Mouse (Mus musculus): ENCODE results near the gene Slc35b4. TPM values are rescaled to one million over a fixed set of nuclear protein-coding genes. Genes with fewer than 3 reads are reported as not detected.

The Slc35b4 gene
- polyA plus RNA-seq, 1 experiment, result 18.3 TPM

GRCm38 (mm10) chr6:34148021-34148420 is 28.9 kb downstream of the Slc35b4 start:
- Histone ChIP-seq H3K27me3 (ENCODE audit: control insufficient read depth, insufficient read depth, insufficient read length) (no peaks in the 10 kb centered on the region), H3K79me2 (ENCODE audit: control insufficient read depth, insufficient read depth) (no peaks in the 10 kb centered on the region), H3K36me3 (ENCODE audit: control insufficient read depth, insufficient read depth) (no peaks in the 10 kb centered on the region), H3K4me3 (no peak overlapping the region), H3ac (ENCODE audit: control insufficient read depth, insufficient read length) (no peak overlapping the region), H3K4me2 (ENCODE audit: low read depth) (no peak overlapping the region)
- TF ChIP-seq TCF3 (IDR thresholded peaks at IDR 0.05; ENCODE audit: insufficient read length, low read depth) (no peak), POLR2A (IDR thresholded peaks at IDR 0.05; ENCODE audit: insufficient read length, low read depth) (no peak), REST (IDR thresholded peaks at IDR 0.05; ENCODE audit: insufficient read depth, insufficient read length) (no peak), USF1 (IDR thresholded peaks at IDR 0.05; ENCODE audit: low read depth) (no peak), E2F4 (IDR thresholded peaks at IDR 0.05; ENCODE audit: insufficient read depth) (no peak), POLR2AphosphoS2 (IDR thresholded peaks at IDR 0.05; ENCODE audit: insufficient read length, low read depth) (no peak), CEBPB (IDR thresholded peaks at IDR 0.05; ENCODE audit: insufficient read depth, poor library complexity, severe bottlenecking) (no peak), SRF (IDR thresholded peaks at IDR 0.05; ENCODE audit: control insufficient read depth, insufficient read length, low read depth) (no peak), MAX (IDR thresholded peaks at IDR 0.05; ENCODE audit: low read depth) (no peak), TCF12 (IDR thresholded peaks at IDR 0.05; ENCODE audit: insufficient read depth, poor library complexity, severe bottlenecking) (no peak), MYOG (IDR thresholded peaks at IDR 0.05; ENCODE audit: control insufficient read depth in 1 of 3, insufficient read depth in 1 of 3, insufficient read length in 2 of 3, low read depth in 2 of 3) (no peak), MYOD1 (IDR thresholded peaks at IDR 0.05; ENCODE audit: control insufficient read depth in 1 of 3, insufficient read length in 2 of 3, low read depth in 2 of 3) (no peak)

- Histone ChIP-seq H3K79me2 (ENCODE audit: control insufficient read depth, insufficient read depth) (no peaks in the 10 kb centered on the region), H3K4me3 (no peak overlapping the region), H3K4me2 (ENCODE audit: low read depth) (no peak overlapping the region), H3K36me3 (ENCODE audit: control insufficient read depth, insufficient read depth) (no peaks in the 10 kb centered on the region), H3K27me3 (ENCODE audit: control insufficient read depth, insufficient read depth, insufficient read length) (no peaks in the 10 kb centered on the region), H3ac (ENCODE audit: control insufficient read depth, insufficient read length) (no peak overlapping the region)
- TF ChIP-seq POLR2A (IDR thresholded peaks at IDR 0.05; ENCODE audit: insufficient read length, low read depth) (no peak), CEBPB (IDR thresholded peaks at IDR 0.05; ENCODE audit: insufficient read depth, poor library complexity, severe bottlenecking) (no peak), USF1 (IDR thresholded peaks at IDR 0.05; ENCODE audit: low read depth) (no peak), POLR2AphosphoS2 (IDR thresholded peaks at IDR 0.05; ENCODE audit: insufficient read length, low read depth) (no peak), REST (IDR thresholded peaks at IDR 0.05; ENCODE audit: insufficient read depth, insufficient read length) (no peak), TCF3 (IDR thresholded peaks at IDR 0.05; ENCODE audit: insufficient read length, low read depth) (no peak), MAX (IDR thresholded peaks at IDR 0.05; ENCODE audit: low read depth) (no peak), SRF (IDR thresholded peaks at IDR 0.05; ENCODE audit: control insufficient read depth, insufficient read length, low read depth) (no peak)
These were observed 30.9 kb downstream of the Slc35b4 start for GRCm38 (mm10) chr6:34146042-34146441.

DNA sequence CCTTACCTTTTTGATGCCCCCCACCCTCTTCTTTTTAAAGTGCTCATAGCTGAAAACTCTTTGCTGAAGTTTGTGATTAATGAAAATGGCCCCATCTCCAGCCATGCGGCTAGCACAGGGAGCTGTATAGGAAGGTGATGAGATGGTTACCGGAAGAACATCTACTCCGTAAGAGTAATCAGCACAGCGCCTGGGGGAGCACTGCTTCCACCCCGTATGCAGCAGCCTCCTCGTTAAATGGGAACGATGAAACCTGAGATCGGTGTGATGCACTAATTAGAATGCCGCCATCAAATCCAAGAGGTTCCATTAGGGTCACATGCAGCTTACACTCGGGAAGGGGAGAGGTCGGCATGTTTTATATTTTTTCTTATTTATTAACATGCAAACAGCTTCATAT is 34.0 kb downstream of the Slc35b4 start:
- H3K79me2 ChIP-seq (ENCODE audit: control insufficient read depth, insufficient read depth), result no peaks in the 10 kb centered on the region
- H3K36me3 ChIP-seq (ENCODE audit: control insufficient read depth, insufficient read depth), result no peaks in the 10 kb centered on the region
- H3K27me3 ChIP-seq (ENCODE audit: control insufficient read depth, insufficient read depth, insufficient read length), result peaks cover 8% of the 10 kb centered on the region
- H3ac ChIP-seq (ENCODE audit: control insufficient read depth, insufficient read length), result no peak overlapping the region
- no peak overlapping the region for H3K4me2 ChIP-seq (ENCODE audit: low read depth)
- TF ChIP-seq POLR2AphosphoS2 (IDR thresholded peaks at IDR 0.05; ENCODE audit: insufficient read length, low read depth) (no peak), USF1 (IDR thresholded peaks at IDR 0.05; ENCODE audit: low read depth) (no peak), TCF3 (IDR thresholded peaks at IDR 0.05; ENCODE audit: insufficient read length, low read depth) (no peak), MYOD1 (IDR thresholded peaks at IDR 0.05; ENCODE audit: control insufficient read depth in 1 of 3, insufficient read length in 2 of 3, low read depth in 2 of 3) (no peak), CEBPB (IDR thresholded peaks at IDR 0.05; ENCODE audit: insufficient read depth, poor library complexity, severe bottlenecking) (no peak), SRF (IDR thresholded peaks at IDR 0.05; ENCODE audit: control insufficient read depth, insufficient read length, low read depth) (no peak), POLR2A (IDR thresholded peaks at IDR 0.05; ENCODE audit: insufficient read length, low read depth) (no peak), TCF12 (IDR thresholded peaks at IDR 0.05; ENCODE audit: insufficient read depth, poor library complexity, severe bottlenecking) (no peak), REST (IDR thresholded peaks at IDR 0.05; ENCODE audit: insufficient read depth, insufficient read length) (no peak)
- no peak overlapping the region for H3K4me3 ChIP-seq

GRCm38 (mm10) chr6:34138366-34138765 is 38.5 kb downstream of the Slc35b4 start:
- H3K79me2 ChIP-seq (ENCODE audit: control insufficient read depth, insufficient read depth), result no peaks in the 10 kb centered on the region
- no peak overlapping the region for H3K4me2 ChIP-seq (ENCODE audit: low read depth)
- no peak overlapping the region for H3K4me3 ChIP-seq
- TF ChIP-seq TCF12 (IDR thresholded peaks at IDR 0.05; ENCODE audit: insufficient read depth, poor library complexity, severe bottlenecking), result no peak
- no peak for TF ChIP-seq MYOG (IDR thresholded peaks at IDR 0.05; ENCODE audit: control insufficient read depth in 1 of 3, insufficient read depth in 1 of 3, insufficient read length in 2 of 3, low read depth in 2 of 3)
- TF ChIP-seq SRF (IDR thresholded peaks at IDR 0.05; ENCODE audit: control insufficient read depth, insufficient read length, low read depth), result no peak
- no peak for TF ChIP-seq USF1 (IDR thresholded peaks at IDR 0.05; ENCODE audit: low read depth)
- TF ChIP-seq E2F4 (IDR thresholded peaks at IDR 0.05; ENCODE audit: insufficient read depth), result no peak
- no peak for TF ChIP-seq POLR2A (IDR thresholded peaks at IDR 0.05; ENCODE audit: insufficient read length, low read depth)
- no peak for TF ChIP-seq TCF3 (IDR thresholded peaks at IDR 0.05; ENCODE audit: insufficient read length, low read depth)
- no peak for TF ChIP-seq REST (IDR thresholded peaks at IDR 0.05; ENCODE audit: insufficient read depth, insufficient read length)
- no peak for TF ChIP-seq POLR2AphosphoS2 (IDR thresholded peaks at IDR 0.05; ENCODE audit: insufficient read length, low read depth)
- no peak for TF ChIP-seq CEBPB (IDR thresholded peaks at IDR 0.05; ENCODE audit: insufficient read depth, poor library complexity, severe bottlenecking)
- no peak for TF ChIP-seq MYOD1 (IDR thresholded peaks at IDR 0.05; ENCODE audit: control insufficient read depth in 1 of 3, insufficient read length in 2 of 3, low read depth in 2 of 3)
- TF ChIP-seq MAX (IDR thresholded peaks at IDR 0.05; ENCODE audit: low read depth), result no peak
- H3K36me3 ChIP-seq (ENCODE audit: control insufficient read depth, insufficient read depth), result no peaks in the 10 kb centered on the region
- H3K27me3 ChIP-seq (ENCODE audit: control insufficient read depth, insufficient read depth, insufficient read length), result peaks cover 8% of the 10 kb centered on the region
- no peak overlapping the region for H3ac ChIP-seq (ENCODE audit: control insufficient read depth, insufficient read length)

GRCm38 (mm10) chr6:34132391-34132790 is 44.5 kb downstream of the Slc35b4 start:
- no peak overlapping the region for H3ac ChIP-seq (ENCODE audit: control insufficient read depth, insufficient read length)
- no peak for TF ChIP-seq TCF12 (IDR thresholded peaks at IDR 0.05; ENCODE audit: insufficient read depth, poor library complexity, severe bottlenecking)
- TF ChIP-seq REST (IDR thresholded peaks at IDR 0.05; ENCODE audit: insufficient read depth, insufficient read length), result no peak
- no peak for TF ChIP-seq TCF3 (IDR thresholded peaks at IDR 0.05; ENCODE audit: insufficient read length, low read depth)
- no peak for TF ChIP-seq E2F4 (IDR thresholded peaks at IDR 0.05; ENCODE audit: insufficient read depth)
- TF ChIP-seq MAX (IDR thresholded peaks at IDR 0.05; ENCODE audit: low read depth), result no peak
- no peak for TF ChIP-seq POLR2AphosphoS2 (IDR thresholded peaks at IDR 0.05; ENCODE audit: insufficient read length, low read depth)
- H3K27me3 ChIP-seq (ENCODE audit: control insufficient read depth, insufficient read depth, insufficient read length), result no peaks in the 10 kb centered on the region
- no peaks in the 10 kb centered on the region for H3K36me3 ChIP-seq (ENCODE audit: control insufficient read depth, insufficient read depth)
- no peak overlapping the region for H3K4me3 ChIP-seq
- H3K4me2 ChIP-seq (ENCODE audit: low read depth), result no peak overlapping the region
- no peaks in the 10 kb centered on the region for H3K79me2 ChIP-seq (ENCODE audit: control insufficient read depth, insufficient read depth)

Measured in myocyte (in vitro differentiated cells).